16 mouse cellular contexts compared by ENCODE assay signal in genomic region chr5:117140374-117140773, GRCm38 (mm10). TPM values are rescaled to one million over a fixed set of nuclear protein-coding genes. Genes with fewer than 3 reads are reported as not detected.
DNase-seq lines count a peak whose midpoint lies in the region; ATAC-seq and TF ChIP-seq lines count a peak whose summit lies in the region.
"Had no signal": no experiment of that assay in that cellular context is flagged by ENCODE, and none has a peak within 500 bp of the region (broad histone marks: within the 10 kb centered on the region; RNA-seq: fewer than 3 reads in every experiment).

No protein-coding gene starts in this region.

- H3K9ac ChIP-seq in forebrain, embryonic 14.5 days (ENCODE audit: low read length) = no peak overlapping the region
- H3K9ac ChIP-seq in liver, embryonic 11.5 days (ENCODE audit: low read depth, low read length) = no peak overlapping the region; the same call in 1 of the 2 replicates
- H3K9ac ChIP-seq in intestine, postnatal 0 days (ENCODE audit: low read depth, low read length) = no peak overlapping the region; the same call in 1 of the 2 replicates
- H3K9ac ChIP-seq: stomach, embryonic 15.5 days had no signal

- 76% methylated on average over 7 of the region's 7 CpGs for WGBS in forebrain, embryonic 10.5 days
- WGBS in forebrain, embryonic 14.5 days = 76% methylated on average over 7 of the region's 7 CpGs
- 61% methylated on average over 7 of the region's 7 CpGs for WGBS in liver, embryonic 11.5 days
- 31% methylated on average over 7 of the region's 7 CpGs for WGBS in intestine, postnatal 0 days

- no peak overlapping the region for H3K4me2 ChIP-seq in forebrain, embryonic 14.5 days (ENCODE audit: low read length)
- peak overlapping the region; percentile 11; the same call in 1 of the 2 replicates for H3K4me2 ChIP-seq in liver, embryonic 11.5 days
- H3K4me2 ChIP-seq in intestine, postnatal 0 days (replicated peaks; ENCODE audit: low read depth) = peak overlapping the region; percentile 46; the same call in 1 of the 2 replicates
- H3K4me2 ChIP-seq: stomach, embryonic 15.5 days had no signal

- DNase-seq in forebrain, embryonic 10.5 days (ENCODE audit: extremely low spot score, low spot score) = no peak
- DNase-seq in forebrain, embryonic 14.5 days (ENCODE audit: low spot score) = no peak
- DNase-seq in liver, embryonic 11.5 days (ENCODE audit: low spot score) = no peak
- no peak for DNase-seq in liver
- no peak for DNase-seq in frontal cortex, postnatal 25 days (ENCODE audit: low spot score in 2 of 2)
- DNase-seq in frontal cortex, postnatal 10 days (ENCODE audit: low spot score in 2 of 2) = no peak
- DNase-seq: adrenal gland, adult 2 months; heart, postnatal 36 days; kidney, adult 9 months; lung, adult 2 months; thymus, adult 2 months had no signal

- no peaks in the 10 kb centered on the region for H3K9me3 ChIP-seq in forebrain, embryonic 10.5 days
- no peaks in the 10 kb centered on the region for H3K9me3 ChIP-seq in forebrain, embryonic 14.5 days (replicated peaks; ENCODE audit: control insufficient read depth, low read length)
- no peaks in the 10 kb centered on the region for H3K9me3 ChIP-seq in liver, embryonic 11.5 days (ENCODE audit: control insufficient read depth, low read length)
- H3K9me3 ChIP-seq in intestine, postnatal 0 days (ENCODE audit: control insufficient read depth) = no peaks in the 10 kb centered on the region
- H3K9me3 ChIP-seq: limb, embryonic 10.5 days; stomach, embryonic 15.5 days had no signal

- no peak for ATAC-seq in forebrain, embryonic 14.5 days
- ATAC-seq in liver, embryonic 11.5 days (replicated peaks; ENCODE audit: low FRiP score) = no peak
- peak; percentile 22 for ATAC-seq in intestine, postnatal 0 days
- peak; percentile 58 for ATAC-seq in megakaryocyte, adult 5-6 weeks (ENCODE audit: poor library complexity, severe bottlenecking)
- ATAC-seq: midbrain, embryonic 16.5 days had no signal

- no peaks in the 10 kb centered on the region for H3K36me3 ChIP-seq in forebrain, embryonic 10.5 days (replicated peaks)
- H3K36me3 ChIP-seq in forebrain, embryonic 14.5 days (ENCODE audit: control insufficient read depth, insufficient read depth, low read length) = no peaks in the 10 kb centered on the region
- H3K36me3 ChIP-seq in liver, embryonic 11.5 days (ENCODE audit: control insufficient read depth, insufficient read depth, low read length) = no peaks in the 10 kb centered on the region; the same call in 1 of the 2 replicates
- H3K36me3 ChIP-seq in intestine, postnatal 0 days (ENCODE audit: control insufficient read depth, insufficient read depth) = no peaks in the 10 kb centered on the region
- H3K36me3 ChIP-seq: limb, embryonic 10.5 days; stomach, embryonic 15.5 days had no signal

- H3K4me3 ChIP-seq in forebrain, embryonic 10.5 days = no peak overlapping the region
- H3K4me3 ChIP-seq in forebrain, embryonic 14.5 days (ENCODE audit: low read depth, low read length) = no peak overlapping the region
- no peak overlapping the region for H3K4me3 ChIP-seq in liver, embryonic 11.5 days (ENCODE audit: low read depth, low read length)
- H3K4me3 ChIP-seq in intestine, postnatal 0 days (ENCODE audit: low read depth, low read length) = no peak overlapping the region
- H3K4me3 ChIP-seq: limb, embryonic 10.5 days; stomach, embryonic 15.5 days had no signal

- H3K27me3 ChIP-seq in forebrain, embryonic 10.5 days (ENCODE audit: poor library complexity, severe bottlenecking) = no peaks in the 10 kb centered on the region
- H3K27me3 ChIP-seq in forebrain, embryonic 14.5 days (replicated peaks; ENCODE audit: control insufficient read depth, insufficient read depth, low read length) = no peaks in the 10 kb centered on the region
- H3K27me3 ChIP-seq in liver, embryonic 11.5 days (replicated peaks; ENCODE audit: control insufficient read depth, insufficient read depth, low read length) = no peaks in the 10 kb centered on the region
- H3K27me3 ChIP-seq in intestine, postnatal 0 days (replicated peaks; ENCODE audit: control insufficient read depth, insufficient read depth, low read length) = no peaks in the 10 kb centered on the region
- H3K27me3 ChIP-seq: stomach, embryonic 15.5 days had no signal

- TF ChIP-seq CTCF in intestine, postnatal 0 days (IDR thresholded peaks at IDR 0.05; ENCODE audit: low read depth) = no peak

- peaks cover 28% of the 10 kb centered on the region for H3K4me1 ChIP-seq in forebrain, embryonic 10.5 days
- H3K4me1 ChIP-seq in forebrain, embryonic 14.5 days (ENCODE audit: control insufficient read depth, insufficient read depth, low read length) = no peaks in the 10 kb centered on the region
- peaks cover 74% of the 10 kb centered on the region for H3K4me1 ChIP-seq in liver, embryonic 11.5 days (replicated peaks; ENCODE audit: control insufficient read depth, insufficient read depth, low read length)
- H3K4me1 ChIP-seq in intestine, postnatal 0 days (replicated peaks; ENCODE audit: control insufficient read depth, insufficient read depth, low read length) = peaks cover 13% of the 10 kb centered on the region

- H3K27ac ChIP-seq in forebrain, embryonic 10.5 days = peak overlapping the region; percentile 5; the same call in 1 of the 2 replicates
- H3K27ac ChIP-seq in forebrain, embryonic 14.5 days (ENCODE audit: low read depth, low read length) = no peak overlapping the region
- peak overlapping the region; percentile 27; the same call in 1 of the 2 replicates for H3K27ac ChIP-seq in liver, embryonic 11.5 days (ENCODE audit: low read depth, low read length)
- H3K27ac ChIP-seq in intestine, postnatal 0 days (ENCODE audit: low read depth, low read length) = peak overlapping the region; percentile 64
- H3K27ac ChIP-seq: limb, embryonic 10.5 days; stomach, embryonic 15.5 days had no signal

RNA-seq across cellular contexts. Expression of gene Taok3, which starts 20.4 kb away (rescaled TPM):
- 9.3 and 9.4 TPM in 2 replicates for polyA plus RNA-seq in forebrain, embryonic 10.5 days (2016; fragmentation: Nextera tagmentation; extraction: Ambion mirVana)
- polyA plus RNA-seq in forebrain, embryonic 14.5 days (2014; fragmentation: Nextera tagmentation; extraction: Ambion mirVana) = 32.1 and 48.7 TPM in 2 replicates
- 69.3 and 73.6 TPM in 2 replicates for polyA plus RNA-seq in liver, embryonic 11.5 days (2014; fragmentation: Nextera tagmentation; extraction: Ambion mirVana)
- 40.4 and 47.7 TPM in 2 replicates for polyA plus RNA-seq in intestine, postnatal 0 days (2015; fragmentation: Nextera tagmentation; extraction: Ambion mirVana)
- total RNA-seq in megakaryocyte, adult 5-6 weeks (2015) = 73.8 and 80.2 TPM in 2 replicates
- total RNA-seq in megakaryocyte, adult 5-6 weeks (2017) = 57.5 and 72.8 TPM in 2 replicates

RNA-seq across cellular contexts. Expression of gene Suds3, which starts 24.5 kb away (rescaled TPM):
- 78.5 and 81.4 TPM in 2 replicates for polyA plus RNA-seq in forebrain, embryonic 10.5 days (2016; fragmentation: Nextera tagmentation; extraction: Ambion mirVana)
- 49.5 and 55.5 TPM in 2 replicates for polyA plus RNA-seq in forebrain, embryonic 14.5 days (2014; fragmentation: Nextera tagmentation; extraction: Ambion mirVana)
- polyA plus RNA-seq in liver, embryonic 11.5 days (2014; fragmentation: Nextera tagmentation; extraction: Ambion mirVana) = 37.8 and 41.9 TPM in 2 replicates
- polyA plus RNA-seq in intestine, postnatal 0 days (2015; fragmentation: Nextera tagmentation; extraction: Ambion mirVana) = 41.8 and 47.2 TPM in 2 replicates
- total RNA-seq in megakaryocyte, adult 5-6 weeks (2015) = 18.0 and 18.8 TPM in 2 replicates
- total RNA-seq in megakaryocyte, adult 5-6 weeks (2017) = 93.5 and 102 TPM in 2 replicates

Comparison
In these comparisons a context has a peak if more than half of its experiments do, and no peak if none do; other contexts are left out.
1. ATAC-seq: peak in intestine, postnatal 0 days (single experiment) and megakaryocyte, adult 5-6 weeks (single experiment); none in forebrain, embryonic 14.5 days (single experiment) and liver, embryonic 11.5 days (single experiment).